Mouse (Mus musculus) ES-CJ7 (cell line): ENCODE data around the gene Ftl1.
A peak's percentile ranks its signal among the peaks of the same experiment; 100 is the strongest.
"Not testable (repeated sequence)": the region's sequence is repeated elsewhere in the genome, so short reads cannot be mapped to it uniquely, and the experiment has no call there.

ENCODE experiments used
- DNase-seq: peaks from one replicate; pipeline ENCODE4 v3.0.0; 2011; ENCODE audit warnings: low read depth, low spot score

Gene Ftl1

GRCm38 (mm10) chr7:45476453-45476852 lies 16.8 kb upstream of the Ftl1 start:
- no peak for DNase-seq

- DNase-seq: peak; percentile 83
Observed at GRCm38 (mm10) chr7:45475291-45475969, 15.7 kb upstream of the Ftl1 start.

- DNase-seq: peak; percentile 74
Observed at GRCm38 (mm10) chr7:45470869-45471268, 11.2 kb upstream of the Ftl1 start.

DNA sequence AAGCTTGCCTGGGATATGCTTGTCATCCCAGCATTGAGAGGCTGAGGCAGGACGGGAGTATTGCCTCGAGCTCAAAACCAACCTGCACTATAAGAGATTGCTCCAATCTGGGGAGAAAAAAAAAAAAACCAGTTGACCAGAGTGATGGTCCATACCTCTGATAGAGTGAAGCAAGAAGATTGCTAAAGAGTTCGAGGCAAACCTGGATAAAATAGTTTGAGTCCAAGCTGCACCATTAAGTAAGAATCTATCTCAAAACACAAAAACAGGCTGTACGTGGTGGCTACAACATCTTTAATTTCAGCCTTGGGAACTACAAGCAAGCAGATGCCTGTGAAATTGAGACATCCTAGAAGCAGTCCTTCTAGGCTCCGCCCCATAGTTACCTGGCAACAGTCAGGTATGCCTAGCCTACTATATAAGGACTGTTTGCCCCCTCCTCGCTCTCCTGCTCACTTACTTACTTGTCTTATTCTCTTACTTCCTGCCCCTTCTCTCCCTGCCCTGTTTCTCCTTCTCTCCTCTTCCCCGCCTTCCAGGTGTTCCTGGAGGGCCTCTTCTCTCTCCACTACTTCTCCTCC lies 7.5 kb upstream of the Ftl1 start:
- peak; percentile 75 for DNase-seq

GRCm38 (mm10) chr7:45466283-45467089 lies 6.8 kb upstream of the Ftl1 start, which contains the start of gene Bax:
TSS of gene Bax (minus strand) at chr7:45466898.
- DNase-seq: peak; percentile 97

DNA sequence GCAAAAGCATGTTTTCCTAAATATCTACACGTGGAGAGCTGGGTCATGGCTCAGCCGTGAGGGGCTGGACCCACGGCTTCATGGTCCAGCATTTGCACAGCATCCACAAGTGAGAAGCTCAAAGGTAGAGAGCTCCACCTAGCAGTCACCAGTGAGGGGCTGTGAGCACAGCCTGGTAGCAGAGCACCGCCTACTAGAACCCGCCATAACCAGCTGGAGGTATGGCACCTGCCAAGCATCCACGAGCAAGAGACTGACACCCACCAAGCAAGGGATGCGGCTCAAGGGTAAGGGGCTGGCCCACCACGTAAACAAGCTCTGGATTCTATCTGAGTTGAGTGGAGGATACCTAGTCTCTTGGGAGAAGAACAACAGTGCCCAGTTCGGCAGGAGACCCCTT lies 5.9 kb upstream of the Ftl1 start:
- DNase-seq: peak; percentile 72

- no peak for DNase-seq
Observed at GRCm38 (mm10) chr7:45465112-45465511, 5.4 kb upstream of the Ftl1 start.

- no peak for DNase-seq
Observed at GRCm38 (mm10) chr7:45463987-45464778, 4.5 kb upstream of the Ftl1 start.

DNA sequence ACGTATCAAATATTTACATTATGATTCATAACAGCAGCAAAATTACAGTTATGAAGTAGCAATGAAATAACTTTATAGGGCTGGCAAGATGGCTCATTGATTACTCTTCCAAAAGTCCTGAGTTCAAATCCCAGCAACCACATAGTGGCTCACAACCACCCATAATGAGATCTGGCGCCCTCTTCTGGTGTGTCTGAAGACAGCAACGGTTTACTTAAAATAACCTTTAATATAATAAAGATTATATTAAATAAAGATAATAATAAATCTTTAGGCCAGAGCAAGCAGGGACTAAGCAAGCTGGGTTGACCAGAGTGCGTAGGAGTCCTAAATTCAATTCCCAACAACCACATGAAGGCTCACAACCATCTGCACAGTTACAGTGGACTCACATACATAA lies 3.2 kb upstream of the Ftl1 start:
- not testable (repeated sequence) for DNase-seq

- DNase-seq: peak; percentile 63
Observed at GRCm38 (mm10) chr7:45462325-45462724, 2.6 kb upstream of the Ftl1 start.

- no peak for DNase-seq
Observed at GRCm38 (mm10) chr7:45461781-45462180, 2.1 kb upstream of the Ftl1 start.

DNA sequence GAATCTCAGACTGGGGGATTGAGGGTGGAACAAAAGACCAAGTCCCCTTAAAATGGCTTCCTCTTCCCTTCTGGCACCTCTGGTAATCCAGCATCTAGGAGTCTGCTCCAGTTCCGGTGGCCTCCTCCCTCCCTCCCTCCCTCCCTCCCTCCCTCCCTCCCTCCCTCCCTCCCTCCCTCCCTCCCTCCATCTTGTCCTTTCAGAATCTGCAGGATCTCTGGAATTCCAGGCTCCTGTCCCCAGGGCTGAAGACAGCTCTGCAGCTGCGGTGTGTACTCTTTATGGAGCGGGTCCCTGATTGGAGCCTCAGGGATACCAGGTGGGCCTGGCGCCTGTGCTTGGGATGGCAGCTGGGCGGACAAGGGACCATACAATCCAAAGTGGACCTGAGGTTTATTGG lies 1.6 kb upstream of the Ftl1 start:
- DNase-seq: peak; percentile 73

GRCm38 (mm10) chr7:45460860-45461314 lies 1.2 kb upstream of the Ftl1 start:
- DNase-seq: peak; percentile 74

DNA sequence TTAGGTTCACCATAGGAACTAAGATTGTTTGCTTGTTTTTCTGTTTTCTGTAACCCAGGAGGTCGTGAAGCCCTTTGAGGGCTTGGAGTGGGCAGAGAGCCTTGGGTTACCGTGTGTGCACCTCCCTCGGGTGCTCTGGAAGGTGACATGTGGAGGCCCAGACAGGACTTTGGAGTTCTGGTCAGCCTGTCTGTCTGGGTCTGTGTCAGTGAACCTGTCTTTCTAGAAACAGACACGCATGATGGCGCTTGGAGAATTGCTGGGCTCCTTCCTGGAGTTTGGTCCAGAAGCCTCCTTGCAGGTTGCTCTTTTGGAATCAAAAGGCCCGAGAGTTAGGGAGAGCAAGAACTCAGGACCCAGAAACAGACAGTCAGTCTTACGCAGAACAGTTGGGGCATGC lies 693 bp upstream of the Ftl1 start:
- no peak for DNase-seq

DNA sequence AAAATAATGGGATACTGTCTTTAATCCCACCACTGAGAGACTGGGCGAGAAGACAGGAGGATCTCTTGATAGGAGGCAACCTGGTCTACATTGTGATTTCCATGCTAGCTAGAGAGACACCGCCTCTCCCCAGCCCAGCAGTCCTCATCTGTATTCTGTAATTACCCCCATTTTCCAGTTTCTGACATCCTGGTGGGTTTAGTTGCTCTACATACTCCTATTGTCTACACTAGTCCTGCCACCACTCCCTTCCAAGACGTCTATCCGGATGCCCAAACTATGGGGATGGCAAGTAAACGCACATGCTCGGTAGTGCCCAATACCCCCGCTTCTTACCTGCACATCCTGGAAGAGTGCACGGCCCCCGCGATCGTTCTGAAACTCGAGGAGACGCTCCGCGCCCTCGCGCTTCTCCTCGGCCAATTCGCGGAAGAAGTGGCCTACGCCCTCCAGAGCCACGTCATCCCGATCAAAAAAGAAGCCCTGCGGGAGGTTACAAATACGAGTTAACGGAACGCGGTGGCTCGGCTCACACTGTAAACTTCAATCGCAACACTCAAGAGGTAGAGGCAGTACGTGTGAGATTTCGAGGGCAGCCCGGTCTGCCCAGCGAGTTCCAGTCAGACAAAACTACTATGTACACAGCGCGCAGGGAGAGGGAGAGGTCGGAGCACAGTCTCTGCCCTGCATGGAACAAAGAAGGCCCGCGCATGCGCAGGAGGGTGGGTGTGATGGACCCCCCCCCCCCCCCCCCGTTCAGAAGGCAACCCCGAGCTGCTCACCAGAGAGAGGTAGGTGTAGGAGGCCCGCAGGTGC lies 728 bp downstream of the Ftl1 start:
- DNase-seq: peak; percentile 73

GRCm38 (mm10) chr7:45457204-45458060 lies 2.3 kb downstream of the Ftl1 start:
- peak; percentile 76 for DNase-seq

GRCm38 (mm10) chr7:45456721-45457203 lies 2.9 kb downstream of the Ftl1 start:
- peak; percentile 49 for DNase-seq

DNA sequence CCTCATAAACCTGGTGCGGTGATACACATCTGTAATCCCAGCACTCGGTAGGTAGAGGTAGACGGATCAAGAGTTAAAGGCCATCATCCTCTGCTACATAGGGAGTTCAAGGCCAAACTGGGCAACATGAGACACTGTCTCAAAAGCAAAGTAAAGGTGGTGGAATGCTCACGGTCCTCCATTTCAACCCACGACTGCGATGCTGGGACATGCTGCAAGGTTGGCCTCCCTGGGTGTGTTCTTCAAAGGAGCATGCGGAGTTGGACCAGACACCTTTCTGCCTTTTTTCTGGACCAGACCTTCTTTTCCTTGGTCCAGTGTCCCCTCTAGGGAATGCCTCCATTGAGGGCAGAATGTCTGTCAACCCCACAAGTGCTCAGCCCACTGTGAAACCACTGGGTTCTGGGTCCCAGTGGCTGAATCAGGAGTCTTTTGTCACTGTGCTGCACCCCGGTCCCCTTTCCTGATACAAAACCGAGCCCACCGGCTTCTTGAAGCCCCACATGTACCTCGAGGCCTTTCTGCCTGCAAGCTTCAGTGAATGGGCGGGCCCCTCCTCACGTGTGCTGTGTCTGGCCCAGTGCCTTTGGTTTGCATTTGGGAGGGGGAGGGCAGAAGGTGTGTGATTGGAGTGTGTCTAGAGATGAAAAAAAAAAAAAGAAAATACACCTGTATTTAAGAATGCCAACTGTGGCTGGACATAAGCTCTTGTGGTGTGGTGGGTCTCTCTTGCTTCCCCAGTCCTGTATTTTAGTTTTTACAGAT lies 3.6 kb downstream of the Ftl1 start:
- DNase-seq: peak; percentile 67

DNA sequence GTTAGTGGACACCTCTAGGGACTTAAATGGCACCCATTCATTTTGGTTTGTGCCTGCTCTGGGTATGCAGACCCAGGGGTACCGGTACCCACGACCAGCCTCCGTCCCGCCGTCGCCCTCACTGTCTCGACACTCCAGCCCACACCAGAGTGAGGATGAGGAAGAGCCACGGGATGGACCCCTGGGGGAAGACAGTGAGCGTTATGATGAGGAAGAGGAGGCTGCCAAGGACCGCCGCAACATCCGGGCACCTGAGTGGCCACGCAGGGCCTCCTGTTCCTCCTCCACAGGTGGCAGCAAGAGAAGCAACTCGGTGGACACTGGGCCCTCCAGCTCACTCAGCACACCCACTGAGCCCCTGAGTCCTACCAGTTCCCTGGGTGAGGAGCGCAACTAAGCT lies 4.7 kb downstream of the Ftl1 start:
- no peak for DNase-seq
